Mouse (Mus musculus): ENCODE results near the gene Ppia.

DNA sequence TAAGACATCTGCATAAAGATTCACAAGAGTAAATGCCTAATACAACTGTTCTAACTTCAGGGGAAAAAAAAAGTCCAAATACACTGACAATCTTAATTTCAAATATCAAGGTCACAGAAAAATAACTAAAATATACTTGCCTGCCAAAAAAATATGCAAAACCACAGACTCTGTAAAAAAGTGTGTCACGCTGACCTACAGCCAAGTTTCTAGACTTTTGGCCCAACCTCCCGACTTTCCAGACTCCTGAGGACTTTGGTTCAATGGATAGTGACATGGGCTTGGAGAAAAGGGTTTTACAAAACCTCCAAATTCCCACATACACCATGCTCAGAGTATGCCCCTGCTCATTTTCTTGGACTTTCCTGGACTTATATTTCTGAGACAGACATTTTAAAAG lies 53.3 kb downstream of the Ppia start:
- TF ChIP-seq POLR2A (IDR thresholded peaks at IDR 0.05; ENCODE audit: low read depth, low read length), result no peak
- TF ChIP-seq CTCF (conservative IDR thresholded peaks at IDR 0.05; ENCODE audit: insufficient read depth, insufficient read length, low read depth, low read length), result no peak
